Mouse (Mus musculus) forebrain, postnatal 0 days (tissue): ENCODE measurements around the gene Vmn1r74. TPM values are rescaled to one million over a fixed set of nuclear protein-coding genes. Genes with fewer than 3 reads are reported as not detected.
"Not testable (repeated sequence)": the region's sequence is repeated elsewhere in the genome, so short reads cannot be mapped to it uniquely, and the experiment has no call there.

Experiments
- ATAC-seq: fragments of 200-750 bp; cut with Nextera tagmentation; 2 replicates; pipeline ENCODE4 v1.8.0; 2017; ENCODE audit warnings: mild to moderate bottlenecking, moderate library complexity
- DNase-seq: peaks from one replicate; pipeline ENCODE4 v3.0.0-alpha.2; 2015
- H3K27ac ChIP-seq: fragments of 300-500 bp; sonication (generic); 2 replicates; pipeline ENCODE4 v1.5.1; 2014; ENCODE audit warnings: low read depth, mild to moderate bottlenecking, antibody characterized with exemption, low read length, moderate library complexity, mixed read lengths
- H3K27me3 ChIP-seq: fragments of 300-500 bp; sonication (generic); 2 replicates; pipeline ENCODE4 v1.6.1; 2014; ENCODE audit warnings: mild to moderate bottlenecking, low read length, mixed read lengths; ENCODE audit not compliant: insufficient read depth
- H3K36me3 ChIP-seq: fragments of 300-500 bp; sonication (generic); 2 replicates; pipeline ENCODE4 v1.6.1; 2014; ENCODE audit warnings: mild to moderate bottlenecking, moderate library complexity; ENCODE audit not compliant: insufficient read depth
- H3K4me1 ChIP-seq: fragments of 300-500 bp; sonication (generic); 2 replicates; pipeline ENCODE4 v1.6.1; 2014; ENCODE audit warnings: antibody characterized with exemption; ENCODE audit not compliant: insufficient read depth
- H3K4me2 ChIP-seq: fragments of 300-500 bp; sonication (generic); 2 replicates; pipeline ENCODE4 v1.6.1; 2014; ENCODE audit warnings: low read depth, mild to moderate bottlenecking, moderate library complexity
- H3K4me3 ChIP-seq: fragments of 300-500 bp; sonication (generic); 2 replicates; pipeline ENCODE4 v1.5.1; 2014; ENCODE audit warnings: low read depth, low read length, mixed read lengths
- H3K9ac ChIP-seq: fragments of 300-500 bp; sonication (generic); 2 replicates; pipeline ENCODE4 v1.6.1; 2014; ENCODE audit warnings: mild to moderate bottlenecking
- H3K9me3 ChIP-seq: fragments of 300-500 bp; sonication (generic); 2 replicates; pipeline ENCODE4 v1.6.1; 2016; ENCODE audit warnings: low read length
- CTCF ChIP-seq: sonication (generic); IDR thresholded peaks from 2 replicates; pipeline ENCODE4 v1.5.1; 2016; ENCODE audit warnings: antibody characterized with exemption, control low read depth, low read depth
- WGBS: fragments of 180-500 bp; shearing (Covaris S2); extraction: QIAGEN DNeasy Blood & Tissue Kit; methylation state at CpG from one replicate; pipeline ENCODE4 v1.1.7; 2014; 5-methylcytosine and 5-hydroxymethylcytosine counted together
- polyA plus RNA-seq: library from polyadenylated mRNA; unstranded; fragments of >200 nt; fragmentation: Nextera tagmentation; extraction: Ambion mirVana; gene quantifications from 2 replicates; pipeline ENCODE4 v1.2.1, GENCODE M21; 2015
- total RNA-seq: library from RNA; depleted of rRNA; stranded (reverse); fragments of >200 nt; gene quantifications from 2 replicates; pipeline ENCODE4 v1.2.3, GENCODE M21; 2014; rRNA removed

The Vmn1r74 gene
- total RNA-seq, result not detected in 2 replicates
- polyA plus RNA-seq, result not detected in 2 replicates

DNA sequence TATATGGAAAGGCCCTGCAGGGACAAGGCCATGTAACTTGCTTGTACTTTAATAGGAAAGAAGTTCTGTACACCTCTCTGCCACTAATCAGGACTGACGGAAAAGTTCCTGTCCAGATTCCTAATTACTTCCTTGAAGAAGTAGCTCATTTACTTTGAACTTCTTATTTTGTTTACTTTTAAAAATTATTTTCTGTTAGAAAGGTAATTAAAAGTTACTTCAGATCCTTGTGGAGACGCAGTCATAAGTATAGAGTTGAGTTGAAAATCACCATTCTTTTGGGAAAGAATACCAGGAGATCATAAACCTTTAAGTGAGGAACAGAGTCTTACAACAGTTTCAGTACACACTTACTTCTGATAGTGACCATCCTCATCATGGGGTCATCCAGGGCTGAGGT, at the start of gene Vmn1r74:
Vmn1r74 (plus strand) TSS at position 301 of the 400 bp plus-strand sequence.
- Histone ChIP-seq H3K4me2 (no peak within 1 kb of the TSS), H3K9me3 (0 out of 2 replicates have a peak, but pooled peaks cover 3% of the 10 kb centered on the region), H3K27ac (no peak within 1 kb of the TSS), H3K27me3 (no peaks in the 10 kb centered on the region), H3K4me3 (no peak within 1 kb of the TSS), H3K9ac (no peak within 1 kb of the TSS), H3K36me3 (no peaks in the 10 kb centered on the region), H3K4me1 (no peaks in the 10 kb centered on the region)
- no peak for TF ChIP-seq CTCF
- ATAC-seq (no peak), DNase-seq (no peak)
- WGBS, result 85% methylated on average over 2 of the region's 2 CpGs

DNA sequence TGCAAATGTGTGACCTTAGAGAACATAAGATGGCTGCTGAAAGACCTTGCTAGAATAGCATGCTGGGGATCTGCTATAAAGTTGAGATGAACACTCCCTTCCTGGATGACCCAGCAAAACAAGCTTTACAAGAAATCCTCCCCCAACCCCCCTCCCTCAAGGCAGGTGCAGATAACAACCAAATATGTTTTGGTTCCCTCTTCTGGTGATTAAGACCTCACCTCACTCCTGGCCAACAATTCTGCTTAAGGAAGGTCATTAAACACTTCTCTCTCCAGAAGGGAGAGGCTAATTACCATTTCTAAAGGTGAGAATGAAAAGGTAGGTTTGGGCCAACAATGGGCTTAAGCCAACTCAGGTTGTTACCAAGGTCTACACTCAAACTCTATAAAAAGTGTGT, 20.0 kb upstream of the Vmn1r74 start:
- Histone ChIP-seq H3K27me3 (no peaks in the 10 kb centered on the region), H3K9ac (no peak overlapping the region), H3K9me3 (peaks cover 12% of the 10 kb centered on the region; the same call in 1 of the 2 replicates), H3K4me3 (no peak overlapping the region), H3K4me2 (no peak overlapping the region), H3K4me1 (no peaks in the 10 kb centered on the region), H3K36me3 (no peaks in the 10 kb centered on the region), H3K27ac (no peak overlapping the region)
- ATAC-seq (no peak), DNase-seq (no peak)
- TF ChIP-seq CTCF, result no peak

DNA sequence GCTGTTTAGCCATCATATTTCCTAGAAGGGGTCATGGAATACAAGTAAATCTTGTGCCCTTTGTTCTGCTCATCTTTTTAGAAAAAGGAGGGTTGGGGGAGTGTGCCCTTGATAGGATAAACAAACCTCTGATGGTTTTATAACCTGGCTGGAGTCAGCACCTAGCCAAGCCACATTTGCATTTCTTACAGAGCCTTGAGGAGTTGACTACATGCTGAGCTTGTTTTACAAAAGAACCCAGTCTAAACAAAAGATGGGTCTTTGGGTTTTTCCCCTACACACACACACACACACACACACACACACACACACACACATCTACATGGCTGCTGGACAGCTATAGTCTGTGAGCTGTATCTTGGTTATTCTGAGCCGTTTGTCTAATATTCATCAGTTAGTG, 11.6 kb upstream of the Vmn1r74 start:
- Histone ChIP-seq H3K4me3 (no peak overlapping the region), H3K4me2 (no peak overlapping the region), H3K36me3 (no peaks in the 10 kb centered on the region), H3K4me1 (no peaks in the 10 kb centered on the region), H3K9ac (no peak overlapping the region), H3K27ac (no peak overlapping the region), H3K27me3 (no peaks in the 10 kb centered on the region), H3K9me3 (peaks cover 21% of the 10 kb centered on the region; the same call in 1 of the 2 replicates)
- TF ChIP-seq CTCF, result no peak
- ATAC-seq (no peak), DNase-seq (no peak)
- 93% methylated on average over 1 of the region's 1 CpGs for WGBS

DNA sequence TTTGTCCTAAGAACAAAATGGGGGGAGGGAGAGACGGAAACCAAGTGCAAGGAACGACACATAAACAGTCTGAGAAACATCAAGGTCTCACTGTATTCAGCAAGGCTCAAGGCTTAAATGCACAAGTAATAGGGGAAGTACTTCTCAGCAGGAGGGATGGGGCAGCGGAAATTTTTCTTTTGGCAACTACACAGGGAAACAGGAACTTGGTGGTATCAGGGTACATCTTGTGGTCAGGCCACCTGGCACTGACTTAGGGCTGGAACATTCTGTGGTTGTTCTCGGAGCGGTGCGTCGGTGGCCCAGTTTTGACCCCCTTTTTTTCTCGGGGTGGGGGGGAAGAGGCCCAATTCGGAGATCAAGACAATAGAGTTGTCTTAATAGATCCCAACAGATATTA, 10.5 kb upstream of the Vmn1r74 start:
- not testable (repeated sequence) for H3K4me2 ChIP-seq, H3K9ac ChIP-seq, H3K4me3 ChIP-seq, DNase-seq, H3K4me1 ChIP-seq, H3K27ac ChIP-seq, ATAC-seq, H3K27me3 ChIP-seq, H3K36me3 ChIP-seq
- peaks cover 21% of the 10 kb centered on the region; the same call in 1 of the 2 replicates for H3K9me3 ChIP-seq
- WGBS, result 88% methylated on average over 9 of the region's 9 CpGs

DNA sequence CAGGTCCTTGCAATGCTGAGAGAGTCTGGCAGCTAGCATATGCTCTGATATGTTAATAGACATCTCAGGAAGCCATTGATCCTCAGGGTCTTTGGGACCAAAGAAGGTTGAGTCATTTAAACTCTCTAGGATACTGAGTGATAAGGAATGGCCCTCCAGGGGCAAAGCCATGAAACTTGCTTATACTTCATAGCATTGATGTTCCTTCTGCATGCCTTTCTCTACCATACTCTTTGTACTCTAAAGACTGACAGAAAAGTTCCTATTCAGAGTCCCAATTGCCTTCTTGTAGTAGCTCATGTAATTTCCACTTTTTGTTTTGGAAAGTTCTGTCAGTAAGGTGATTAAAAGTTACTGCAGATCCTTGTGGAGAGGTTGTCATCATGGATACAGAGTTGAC, 40.5 kb downstream of the Vmn1r74 start, which contains the start of gene Vmn1r75:
Vmn1r75 (plus strand) TSS at position 301 of the 400 bp plus-strand sequence.
- DNase-seq, result no peak
- H3K9ac ChIP-seq, result no peak within 1 kb of the TSS
- no peak for TF ChIP-seq CTCF
- no peaks in the 10 kb centered on the region for H3K4me1 ChIP-seq
- H3K4me2 ChIP-seq, result no peak within 1 kb of the TSS
- H3K27ac ChIP-seq, result no peak within 1 kb of the TSS
- H3K36me3 ChIP-seq, result no peaks in the 10 kb centered on the region
- H3K9me3 ChIP-seq, result 0 out of 2 replicates have a peak, but pooled peaks cover 3% of the 10 kb centered on the region
- no peak for ATAC-seq
- H3K4me3 ChIP-seq, result no peak within 1 kb of the TSS
- no peaks in the 10 kb centered on the region for H3K27me3 ChIP-seq

Other genes with a start within 250 kb of the Vmn1r74 start
- not detected in 2 replicates for gene Zscan4-ps3, start 224.7 kb upstream of the Vmn1r74 start, total RNA-seq
- gene Zscan4-ps3, start 224.7 kb upstream of the Vmn1r74 start, polyA plus RNA-seq, result not detected in 2 replicates
- gene Vmn1r72, start 153.8 kb upstream of the Vmn1r74 start, total RNA-seq, result not detected in 2 replicates
- gene Vmn1r72, start 153.8 kb upstream of the Vmn1r74 start, polyA plus RNA-seq, result not detected in 2 replicates
- gene Vmn1r73, start 103.7 kb upstream of the Vmn1r74 start, total RNA-seq, result not detected in 2 replicates
- gene Vmn1r73, start 103.7 kb upstream of the Vmn1r74 start, polyA plus RNA-seq, result not detected in 2 replicates
- gene Vmn1r75, start 40.6 kb downstream of the Vmn1r74 start, total RNA-seq, result not detected in 2 replicates
- not detected in 2 replicates for gene Vmn1r75, start 40.6 kb downstream of the Vmn1r74 start, polyA plus RNA-seq
- not detected in 2 replicates for gene Vmn1r76, start 104.2 kb downstream of the Vmn1r74 start, total RNA-seq
- not detected in 2 replicates for gene Vmn1r76, start 104.2 kb downstream of the Vmn1r74 start, polyA plus RNA-seq
- gene Vmn1r77, start 202.8 kb downstream of the Vmn1r74 start, total RNA-seq, result not detected in 2 replicates
- not detected in 2 replicates for gene Vmn1r77, start 202.8 kb downstream of the Vmn1r74 start, polyA plus RNA-seq